In the genomic region with DNA sequence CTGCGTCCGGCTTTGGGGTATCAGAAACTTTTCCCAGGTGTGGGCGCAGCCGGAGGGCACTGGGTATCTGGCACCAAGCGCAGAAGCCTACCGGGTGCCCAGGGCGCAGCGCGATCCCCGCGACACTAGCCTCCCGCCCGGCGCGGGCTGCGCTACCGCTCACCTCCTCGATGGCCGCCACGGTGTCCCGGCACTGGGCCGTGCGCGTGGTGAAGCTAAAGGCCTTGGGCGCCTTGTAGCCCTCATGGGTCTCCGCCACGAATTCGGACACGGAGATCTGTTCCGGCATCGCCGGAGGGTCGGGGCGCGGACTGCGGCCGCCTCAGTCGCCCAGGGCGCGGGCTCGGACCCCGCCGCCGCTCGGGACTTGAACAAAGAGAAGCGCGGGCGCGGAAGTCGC, we compare ENCODE assay signal across 7 mouse cellular contexts.
DNase-seq lines count a peak whose midpoint lies in the region; ATAC-seq and TF ChIP-seq lines count a peak whose summit lies in the region.
"Not testable (repeated sequence)": the region's sequence is repeated elsewhere in the genome, so short reads cannot be mapped to it uniquely, and the experiment has no call there.

No protein-coding gene starts in this region.

- TF ChIP-seq CTCF in hindbrain, postnatal 0 days (IDR thresholded peaks at IDR 0.05; ENCODE audit: low read depth); olfactory bulb, adult 2 months (IDR thresholded peaks at IDR 0.05; ENCODE audit: insufficient read depth, low read depth, low read length): not testable (repeated sequence)

- H3K9me3 ChIP-seq in forebrain, embryonic 10.5 days, result peaks cover 21% of the 10 kb centered on the region
- H3K9me3 ChIP-seq in heart, embryonic 13.5 days; hindbrain, postnatal 0 days (ENCODE audit: low read length); limb, embryonic 11.5 days (ENCODE audit: control insufficient read depth, low read length): not testable (repeated sequence)

- H3K27me3 ChIP-seq in forebrain, embryonic 10.5 days (ENCODE audit: poor library complexity, severe bottlenecking); heart, embryonic 13.5 days (replicated peaks); hindbrain, postnatal 0 days (ENCODE audit: insufficient read depth, low read length); limb, embryonic 11.5 days (ENCODE audit: control insufficient read depth, insufficient read depth, low read length): not testable (repeated sequence)

- not testable (repeated sequence) for TF ChIP-seq POLR2A in olfactory bulb, adult 2 months (IDR thresholded peaks at IDR 0.05; ENCODE audit: insufficient read depth, low read depth, low read length)

- WGBS in forebrain, embryonic 10.5 days, result 2% methylated on average over 44 of the region's 50 CpGs
- WGBS in heart, embryonic 13.5 days, result under 1% methylated on average over 33 of the region's 50 CpGs
- 2% methylated on average over 41 of the region's 50 CpGs for WGBS in hindbrain, postnatal 0 days
- WGBS in limb, embryonic 11.5 days, result under 1% methylated on average over 35 of the region's 50 CpGs
- 5% methylated on average over 48 of the region's 50 CpGs for WGBS in olfactory bulb, adult 2 months

- peak overlapping the region; percentile 59 for H3K4me3 ChIP-seq in forebrain, embryonic 10.5 days
- H3K4me3 ChIP-seq in heart, embryonic 13.5 days, result peak overlapping the region; percentile 59
- H3K4me3 ChIP-seq in hindbrain, postnatal 0 days (ENCODE audit: low read length), result peak overlapping the region; percentile 33
- peak overlapping the region; percentile 38 for H3K4me3 ChIP-seq in limb, embryonic 11.5 days (ENCODE audit: low read depth, low read length)
- peak overlapping the region; percentile 5; the same call in 1 of the 2 replicates for H3K4me3 ChIP-seq in olfactory bulb, adult 2 months (ENCODE audit: insufficient read depth, low read depth, low read length)

- peak overlapping the region; percentile 79 for H3K9ac ChIP-seq in heart, embryonic 13.5 days
- H3K9ac ChIP-seq in hindbrain, postnatal 0 days (replicated peaks; ENCODE audit: low read length), result not testable (repeated sequence)
- H3K9ac ChIP-seq in limb, embryonic 11.5 days (ENCODE audit: low read length), result peak overlapping the region; percentile 59

- H3K36me3 ChIP-seq in forebrain, embryonic 10.5 days (replicated peaks); heart, embryonic 13.5 days; hindbrain, postnatal 0 days (ENCODE audit: insufficient read depth, low read length); limb, embryonic 11.5 days (ENCODE audit: control insufficient read depth, insufficient read depth, low read length): not testable (repeated sequence)

- H3K27ac ChIP-seq in forebrain, embryonic 10.5 days, result peak overlapping the region; percentile 81
- not testable (repeated sequence) for H3K27ac ChIP-seq in heart, embryonic 13.5 days (replicated peaks); hindbrain, postnatal 0 days; limb, embryonic 11.5 days (replicated peaks; ENCODE audit: low read depth, low read length); olfactory bulb, adult 2 months (ENCODE audit: insufficient read depth, low read depth, low read length)

- not testable (repeated sequence) for H3K4me1 ChIP-seq in forebrain, embryonic 10.5 days; heart, embryonic 13.5 days; hindbrain, postnatal 0 days (ENCODE audit: insufficient read depth, low read length); limb, embryonic 11.5 days (ENCODE audit: control insufficient read depth, insufficient read depth, low read length); olfactory bulb, adult 2 months (ENCODE audit: control insufficient read depth, insufficient read depth, low read length)

- DNase-seq in adrenal gland, postnatal 10 days, result peak; percentile 13
- DNase-seq in forebrain, embryonic 10.5 days (ENCODE audit: extremely low spot score, low spot score), result peak; percentile 13
- DNase-seq in hindbrain, postnatal 0 days (ENCODE audit: low spot score), result peak; percentile 1
- peak; percentile 25 for DNase-seq in limb, embryonic 11.5 days (ENCODE audit: low spot score)
- peak; percentile 18 for DNase-seq in mesoderm, embryonic 11.5 days (ENCODE audit: low read depth, low spot score)

- peak overlapping the region; percentile 67 for H3K4me2 ChIP-seq in heart, embryonic 13.5 days
- H3K4me2 ChIP-seq in hindbrain, postnatal 0 days (ENCODE audit: low read depth, low read length), result peak overlapping the region; percentile 28; the same call in 1 of the 2 replicates
- peak overlapping the region; percentile 15; the same call in 1 of the 2 replicates for H3K4me2 ChIP-seq in limb, embryonic 11.5 days (ENCODE audit: low read depth, severe bottlenecking)

- ATAC-seq in heart, embryonic 13.5 days (ENCODE audit: extremely low read depth, insufficient number of reproducible peaks, low FRiP score, low TSS enrichment); hindbrain, postnatal 0 days; limb, embryonic 11.5 days (ENCODE audit: insufficient number of reproducible peaks, low FRiP score, low TSS enrichment, low read depth): not testable (repeated sequence)

Comparison
In these comparisons a context has a peak if more than half of its experiments do, and no peak if none do; other contexts are left out.
1. H3K4me3 ChIP-seq: peak in every context shown above with its lines; median percentile 59 in forebrain, embryonic 10.5 days; 59 in heart, embryonic 13.5 days; 38 in limb, embryonic 11.5 days; 33 in hindbrain, postnatal 0 days; 5 in olfactory bulb, adult 2 months.
2. H3K4me2 ChIP-seq: peak in every context shown above with its lines; median percentile 67 in heart, embryonic 13.5 days; 28 in hindbrain, postnatal 0 days; 15 in limb, embryonic 11.5 days.